Mouse (Mus musculus): ENCODE measurements around the gene Acad11.

The Acad11 gene

GRCm38 (mm10) chr9:104063244-104063961 lies at the start of gene Acad11:
Gene Acad11 (plus strand): TSS chr9:104063377.
- peak; percentile 76 to 78 for DNase-seq (ENCODE audit: low spot score in 2 of 2)

- no peak for DNase-seq (ENCODE audit: low spot score in 2 of 2)
These were observed 48.7 kb upstream of the Acad11 start for GRCm38 (mm10) chr9:104014526-104014925.

GRCm38 (mm10) chr9:104021026-104021425 lies 42.2 kb upstream of the Acad11 start:
- DNase-seq (ENCODE audit: low spot score in 2 of 2), result no peak

GRCm38 (mm10) chr9:104027186-104027585 lies 36.0 kb upstream of the Acad11 start:
- no peak for DNase-seq (ENCODE audit: low spot score in 2 of 2)

- DNase-seq (ENCODE audit: low spot score in 2 of 2), result no peak
These were observed 33.3 kb upstream of the Acad11 start for GRCm38 (mm10) chr9:104029861-104030260.

GRCm38 (mm10) chr9:104034231-104034630 lies 28.9 kb upstream of the Acad11 start:
- no peak for DNase-seq (ENCODE audit: low spot score in 2 of 2)

GRCm38 (mm10) chr9:104034718-104035117 lies 28.5 kb upstream of the Acad11 start:
- DNase-seq (ENCODE audit: low spot score in 2 of 2), result no peak

- DNase-seq (ENCODE audit: low spot score in 2 of 2), result peak; percentile 40 to 59
These were observed 27.7 kb upstream of the Acad11 start for GRCm38 (mm10) chr9:104035261-104036015.

- no peak for DNase-seq (ENCODE audit: low spot score in 2 of 2)
These were observed 24.9 kb upstream of the Acad11 start for GRCm38 (mm10) chr9:104038266-104038665.

- DNase-seq (ENCODE audit: low spot score in 2 of 2), result no peak
These were observed 24.0 kb upstream of the Acad11 start for GRCm38 (mm10) chr9:104039031-104039695.

GRCm38 (mm10) chr9:104039742-104040141 lies 23.4 kb upstream of the Acad11 start:
- DNase-seq (ENCODE audit: low spot score in 2 of 2), result no peak

GRCm38 (mm10) chr9:104040362-104040761 lies 22.8 kb upstream of the Acad11 start, which contains the start of gene Gm28305:
Gene Gm28305 (plus strand): TSS chr9:104040662.
- DNase-seq (ENCODE audit: low spot score in 2 of 2), result no peak

- DNase-seq (ENCODE audit: low spot score in 2 of 2), result no peak
These were observed 19.5 kb upstream of the Acad11 start for GRCm38 (mm10) chr9:104043676-104044075.

- DNase-seq (ENCODE audit: low spot score in 2 of 2), result no peak
These were observed 12.1 kb upstream of the Acad11 start for GRCm38 (mm10) chr9:104051028-104051427.

GRCm38 (mm10) chr9:104062430-104063243 lies 540 bp upstream of the Acad11 start, which contains the start of gene Uba5:
Gene Uba5 (minus strand): TSS chr9:104063134.
- peak; percentile 56 to 66 for DNase-seq (ENCODE audit: low spot score in 2 of 2)

- no peak for DNase-seq (ENCODE audit: low spot score in 2 of 2)
These were observed 1.4 kb downstream of the Acad11 start for GRCm38 (mm10) chr9:104064571-104064970.

GRCm38 (mm10) chr9:104070241-104070640 lies 7.1 kb downstream of the Acad11 start:
- no peak for DNase-seq (ENCODE audit: low spot score in 2 of 2)

GRCm38 (mm10) chr9:104070863-104071604 lies 7.9 kb downstream of the Acad11 start:
- DNase-seq (ENCODE audit: low spot score in 2 of 2), result no peak

GRCm38 (mm10) chr9:104075808-104076207 lies 12.6 kb downstream of the Acad11 start:
- no peak for DNase-seq (ENCODE audit: low spot score in 2 of 2)

GRCm38 (mm10) chr9:104078780-104079179 lies 15.6 kb downstream of the Acad11 start:
- DNase-seq (ENCODE audit: low spot score in 2 of 2), result no peak

- peak; percentile 32 for DNase-seq (ENCODE audit: low spot score in 2 of 2)
These were observed 16.2 kb downstream of the Acad11 start for GRCm38 (mm10) chr9:104079379-104079778.
